Mouse (Mus musculus): ENCODE measurements around the gene Zfp648.

The Zfp648 gene

GRCm38 (mm10) chr1:154200955-154201722, at the start of gene Zfp648:
Gene Zfp648, plus strand, starts transcription at chr1:154201187.
- no peak for DNase-seq (ENCODE audit: low read depth, low spot score)

DNA sequence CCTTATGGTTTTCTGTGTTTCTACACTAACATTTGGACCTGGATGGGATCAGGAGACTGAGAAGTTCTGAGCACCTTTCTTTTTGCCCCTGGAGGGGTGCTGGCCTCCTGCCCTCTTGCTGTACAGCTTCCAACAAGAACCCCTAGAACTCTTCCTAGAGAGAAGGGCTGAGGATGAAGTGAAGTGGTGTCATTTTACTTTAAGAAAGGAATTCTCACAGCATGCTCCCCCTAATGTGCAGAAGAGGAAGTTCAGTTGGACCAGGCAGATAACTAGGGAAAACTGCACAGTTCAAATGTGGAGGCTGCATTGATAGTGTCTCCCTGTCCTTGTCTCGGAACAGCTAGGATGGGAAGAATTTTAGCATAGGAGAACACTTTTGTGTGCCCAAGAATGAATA, 48.4 kb upstream of the Zfp648 start:
- DNase-seq (ENCODE audit: low read depth, low spot score): no peak

GRCm38 (mm10) chr1:154153800-154154199, 47.2 kb upstream of the Zfp648 start:
- no peak for DNase-seq (ENCODE audit: low read depth, low spot score)

- peak; percentile 56 for DNase-seq (ENCODE audit: low read depth, low spot score)
Measured at GRCm38 (mm10) chr1:154156177-154157062, 44.6 kb upstream of the Zfp648 start.

DNA sequence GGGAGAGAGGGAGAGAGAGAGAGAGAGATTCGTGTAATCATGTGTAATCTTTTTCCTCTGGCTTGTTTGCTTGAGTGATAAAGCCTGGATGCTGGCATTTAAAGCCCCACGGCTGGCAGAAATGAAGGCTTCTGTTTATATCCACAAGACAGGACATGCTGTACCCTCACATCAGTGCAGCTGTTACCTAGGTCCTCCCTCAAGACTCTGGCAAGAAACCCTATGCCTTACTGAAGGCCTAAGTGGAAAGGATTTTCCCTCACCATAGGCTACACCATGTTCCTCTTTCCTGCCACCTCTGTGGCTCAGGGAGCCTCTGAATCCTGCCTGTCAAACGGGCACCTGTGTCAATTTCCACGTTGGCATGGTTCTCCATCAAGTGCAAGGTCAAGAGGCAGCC, 43.9 kb upstream of the Zfp648 start:
- DNase-seq (ENCODE audit: low read depth, low spot score): peak; percentile 91

- no peak for DNase-seq (ENCODE audit: low read depth, low spot score)
Measured at GRCm38 (mm10) chr1:154167696-154168095, 33.3 kb upstream of the Zfp648 start.

GRCm38 (mm10) chr1:154175334-154175733, 25.7 kb upstream of the Zfp648 start:
- DNase-seq (ENCODE audit: low read depth, low spot score): no peak

- no peak for DNase-seq (ENCODE audit: low read depth, low spot score)
Measured at GRCm38 (mm10) chr1:154177781-154178180, 23.2 kb upstream of the Zfp648 start.

- DNase-seq (ENCODE audit: low read depth, low spot score): no peak
Measured at GRCm38 (mm10) chr1:154178541-154179155, 22.3 kb upstream of the Zfp648 start.

GRCm38 (mm10) chr1:154180952-154181351, 20.0 kb upstream of the Zfp648 start:
- DNase-seq (ENCODE audit: low read depth, low spot score): peak; percentile 85

DNA sequence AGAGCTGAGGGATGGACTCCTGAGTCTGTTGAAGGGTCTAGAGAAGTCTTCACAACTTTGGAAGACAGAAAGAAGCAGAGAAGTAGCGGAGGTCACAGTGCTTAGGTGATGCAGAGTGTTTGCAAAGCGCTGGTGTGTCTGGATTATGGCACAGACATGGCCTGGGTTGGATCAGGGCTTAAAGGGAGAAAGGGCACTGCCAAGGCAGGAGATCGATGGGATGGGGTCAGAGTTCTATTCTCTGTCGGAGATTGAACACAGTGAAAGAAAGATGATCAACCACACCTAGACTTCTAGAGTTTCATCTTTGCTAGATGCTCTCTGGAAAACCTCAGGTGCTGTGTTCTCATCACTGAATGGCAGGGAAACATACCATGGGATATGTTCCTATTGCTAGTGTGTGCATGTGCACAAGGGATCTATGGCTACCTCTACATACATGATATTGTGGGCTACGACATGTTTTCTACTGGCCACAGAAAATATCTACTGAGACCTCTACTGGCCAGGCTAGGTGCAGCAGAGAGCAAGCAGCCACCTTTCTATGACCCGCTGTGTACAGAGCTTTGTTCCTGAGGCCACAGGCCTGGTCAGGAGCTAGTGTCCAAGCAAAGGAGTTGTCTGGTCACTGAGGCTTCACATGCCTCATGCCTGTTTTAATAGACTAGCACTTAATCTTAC, 18.5 kb upstream of the Zfp648 start:
- no peak for DNase-seq (ENCODE audit: low read depth, low spot score)

DNA sequence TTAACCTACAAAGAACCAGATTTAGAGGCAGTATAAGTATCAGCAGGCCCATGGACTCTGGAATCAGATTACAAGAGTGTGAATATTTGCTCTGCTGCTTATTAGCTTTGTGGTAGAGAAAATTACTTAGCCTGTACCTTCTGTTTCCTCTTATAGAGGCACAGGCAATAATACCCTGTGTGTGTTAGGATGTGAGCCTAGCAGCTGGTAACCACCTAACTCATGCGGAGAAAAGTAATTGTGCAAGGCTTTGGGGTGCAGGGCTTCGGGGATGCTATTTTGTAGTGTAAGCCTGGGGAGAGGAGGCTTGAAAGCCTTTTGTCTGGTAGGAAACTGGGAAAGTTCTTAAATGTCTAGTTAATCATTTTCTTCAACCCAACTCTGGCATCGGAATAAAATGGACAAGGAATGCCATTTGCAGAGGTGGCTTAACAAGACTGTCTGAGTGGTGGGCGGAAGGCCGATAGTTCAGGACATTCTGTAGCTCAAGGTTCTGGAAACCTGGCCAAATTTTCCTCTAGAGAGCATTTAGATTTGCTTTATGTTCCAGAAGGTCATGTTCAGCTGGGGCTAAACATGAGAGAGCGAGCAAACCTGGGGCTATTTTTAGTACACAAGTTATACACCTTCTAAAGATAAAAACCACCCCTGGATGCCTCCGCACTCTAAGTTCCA, 17.8 kb upstream of the Zfp648 start:
- DNase-seq (ENCODE audit: low read depth, low spot score): no peak

DNA sequence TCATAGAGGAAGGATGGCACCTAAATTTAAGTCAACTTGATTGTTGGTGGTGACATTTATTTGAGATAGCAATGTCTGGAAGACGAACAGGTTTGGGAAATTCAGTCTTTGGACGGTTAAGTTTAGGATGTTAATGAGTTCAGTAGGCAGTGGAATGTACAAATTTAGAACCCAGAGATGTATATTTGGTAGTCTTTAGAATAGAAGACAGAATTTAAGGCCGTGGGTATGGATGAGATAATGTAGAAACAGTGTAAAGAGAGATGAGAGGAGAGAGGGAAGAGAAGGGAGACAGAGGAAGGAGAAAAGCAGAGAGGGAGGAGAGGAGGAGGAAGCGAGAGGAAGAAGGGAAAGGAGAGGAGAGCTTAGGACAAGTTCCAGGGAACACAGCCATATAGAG, 12.8 kb upstream of the Zfp648 start:
- DNase-seq (ENCODE audit: low read depth, low spot score): no peak

- no peak for DNase-seq (ENCODE audit: low read depth, low spot score)
Measured at GRCm38 (mm10) chr1:154188631-154189030, 12.4 kb upstream of the Zfp648 start.

DNA sequence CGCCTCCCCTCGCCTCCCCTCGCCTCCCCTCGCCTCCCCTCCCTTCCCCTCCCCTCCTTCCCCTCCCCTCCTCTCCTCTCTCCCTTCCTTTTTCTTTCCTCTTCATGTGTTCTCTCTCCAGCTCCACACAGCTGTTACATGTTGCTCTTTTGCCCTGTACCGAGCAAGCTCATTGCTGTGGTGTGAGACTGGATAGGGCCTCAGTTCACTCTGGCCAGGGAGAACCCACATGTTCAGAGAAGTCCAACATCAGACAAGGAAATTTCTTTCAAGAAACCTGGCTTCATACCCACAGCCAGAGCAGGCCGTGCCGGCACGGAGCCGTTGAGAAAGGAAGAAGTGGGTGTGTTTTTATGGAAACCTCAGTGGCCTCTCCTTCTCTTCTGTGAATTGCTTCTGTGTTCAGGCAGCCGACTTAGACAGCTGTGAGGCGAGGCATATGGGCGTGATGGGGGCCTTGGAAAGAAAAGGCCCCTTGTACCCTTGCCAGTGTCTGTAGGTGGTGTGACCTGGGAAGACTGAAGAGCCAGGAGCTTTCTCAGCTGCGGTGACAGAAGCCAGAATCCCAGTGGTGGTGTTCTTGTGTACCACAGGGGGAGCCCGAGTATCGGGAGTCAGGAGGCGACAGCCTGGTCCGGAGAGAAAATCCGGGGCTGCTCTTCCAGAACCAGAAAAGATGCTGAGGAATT, 11.0 kb upstream of the Zfp648 start:
- no peak for DNase-seq (ENCODE audit: low read depth, low spot score)

DNA sequence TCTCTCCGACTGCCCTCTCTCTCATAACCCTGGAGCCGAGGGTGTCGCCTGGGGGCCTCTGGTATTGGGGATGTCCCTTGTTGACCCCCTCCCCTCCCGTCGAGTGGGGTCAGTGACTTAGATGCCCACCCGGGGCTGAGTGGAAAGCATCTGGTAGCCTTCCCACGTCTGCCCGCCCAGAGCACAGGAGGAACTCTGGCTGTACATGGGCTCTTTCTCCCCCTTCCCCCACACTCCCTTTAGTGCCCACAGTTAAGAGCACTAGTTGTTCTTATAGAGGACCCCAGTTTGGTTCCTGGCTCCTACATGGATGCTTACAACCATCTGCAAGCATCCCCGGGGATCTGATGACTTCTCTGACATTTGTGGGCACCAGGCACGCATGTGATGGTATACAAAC, 2.1 kb upstream of the Zfp648 start:
- no peak for DNase-seq (ENCODE audit: low read depth, low spot score)

DNA sequence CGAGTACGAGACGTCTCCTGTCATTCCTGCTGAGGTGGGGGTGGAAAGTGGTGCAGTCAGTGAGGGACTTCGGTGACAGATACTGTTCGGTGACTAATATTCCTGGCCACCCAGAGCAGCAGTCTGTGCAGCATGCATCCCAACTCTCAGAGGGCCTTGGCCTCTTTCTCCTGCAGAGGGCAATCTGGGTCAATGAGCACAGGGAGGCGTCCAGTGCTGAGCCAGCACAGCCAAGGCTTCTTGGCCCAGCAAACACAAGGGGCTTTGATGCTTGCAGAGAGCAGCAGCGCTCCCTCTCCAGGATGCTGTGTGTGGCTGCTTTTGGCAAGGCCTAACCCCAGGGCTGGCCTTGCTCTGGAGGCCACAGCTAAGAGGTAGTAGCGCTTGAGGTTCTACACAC, 1.6 kb downstream of the Zfp648 start:
- DNase-seq (ENCODE audit: low read depth, low spot score): no peak

DNA sequence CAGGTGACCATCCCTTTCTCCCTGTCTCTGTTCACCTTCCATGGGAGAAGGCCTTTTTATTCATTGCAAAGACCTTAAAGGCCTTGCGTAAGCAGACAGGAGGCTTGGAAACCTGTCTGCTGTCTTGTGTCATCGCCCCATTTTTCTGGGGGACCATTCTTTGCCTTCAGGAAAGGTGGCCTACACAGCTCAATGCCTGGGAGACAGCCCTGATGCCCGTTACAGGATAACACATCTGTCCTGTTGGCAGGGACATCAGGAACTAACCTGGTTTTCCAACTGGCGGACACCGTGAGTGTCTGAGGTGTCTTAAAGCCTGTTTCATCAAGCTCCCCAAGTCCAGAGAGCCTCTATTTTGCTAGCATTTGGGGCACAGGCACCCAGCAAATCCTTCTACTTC, 2.4 kb downstream of the Zfp648 start:
- no peak for DNase-seq (ENCODE audit: low read depth, low spot score)

GRCm38 (mm10) chr1:154204652-154205573, 3.9 kb downstream of the Zfp648 start:
- no peak for DNase-seq (ENCODE audit: low read depth, low spot score)

- no peak for DNase-seq (ENCODE audit: low read depth, low spot score)
Measured at GRCm38 (mm10) chr1:154219991-154220390, 19.0 kb downstream of the Zfp648 start.
